7 mouse cellular contexts compared by ENCODE assay signal in the genomic region with DNA sequence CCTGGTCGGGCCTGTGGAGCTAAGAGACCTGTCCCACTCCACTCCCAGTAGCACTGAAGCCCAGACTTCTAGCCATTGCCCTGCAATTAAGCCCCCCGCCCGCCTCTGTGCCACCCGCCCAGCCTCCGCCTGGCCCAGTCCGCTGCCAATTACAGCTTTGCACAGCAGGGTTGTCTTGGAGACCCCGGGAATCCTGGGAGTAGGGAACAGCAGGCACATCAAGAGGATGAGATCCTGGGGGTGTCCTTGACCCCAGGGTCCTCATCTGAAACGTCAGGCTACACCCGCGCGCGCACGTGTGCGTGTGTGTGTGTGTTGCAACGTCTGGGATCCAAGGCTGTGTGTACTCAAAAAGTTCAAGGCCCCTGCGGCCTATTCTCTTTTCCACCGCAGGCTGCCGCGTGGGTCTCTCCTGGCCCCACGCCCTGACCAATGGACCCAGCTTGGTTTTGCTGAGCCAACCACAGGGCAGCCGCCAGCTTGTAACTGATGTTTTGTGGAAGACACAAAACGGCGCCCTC. TPM values are rescaled to one million over a fixed set of nuclear protein-coding genes. Genes with fewer than 3 reads are reported as not detected.
A peak's percentile ranks its signal among the peaks of the same experiment; 100 is the strongest.
DNase-seq lines count a peak whose midpoint lies in the region; ATAC-seq and TF ChIP-seq lines count a peak whose summit lies in the region.

No protein-coding gene starts in this region.

- peak overlapping the region; percentile 59 for H3K4me2 ChIP-seq in forebrain, embryonic 12.5 days
- peak overlapping the region; percentile 53 for H3K4me2 ChIP-seq in limb, embryonic 14.5 days (replicated peaks; ENCODE audit: low read depth, low read length, severe bottlenecking)

- no peak for DNase-seq in limb, embryonic 14.5 days (ENCODE audit: low spot score)
- peak; percentile 80 for DNase-seq in testis, postnatal 10 days (ENCODE audit: low spot score)
- DNase-seq in right cerebral cortex, adult 18-20 months, result no peak
- no peak for DNase-seq in urinary bladder, postnatal 36 days (ENCODE audit: low spot score in 2 of 2)

- H3K9ac ChIP-seq in forebrain, embryonic 12.5 days, result peak overlapping the region; percentile 21; the same call in 1 of the 2 replicates
- peak overlapping the region; percentile 25; the same call in 1 of the 2 replicates for H3K9ac ChIP-seq in limb, embryonic 14.5 days (ENCODE audit: low read depth, low read length, severe bottlenecking)

- peaks cover 45% of the 10 kb centered on the region for H3K4me1 ChIP-seq in megakaryocyte, embryonic 14.5 days
- H3K4me1 ChIP-seq in forebrain, embryonic 12.5 days, result peaks cover 53% of the 10 kb centered on the region
- H3K4me1 ChIP-seq in limb, embryonic 14.5 days (ENCODE audit: control insufficient read depth, insufficient read depth, low read length), result peaks cover 33% of the 10 kb centered on the region

- H3K27me3 ChIP-seq in megakaryocyte, embryonic 14.5 days (replicated peaks), result peaks cover 95% of the 10 kb centered on the region
- H3K27me3 ChIP-seq in forebrain, embryonic 12.5 days, result peaks cover 90% of the 10 kb centered on the region
- peaks cover 53% of the 10 kb centered on the region for H3K27me3 ChIP-seq in limb, embryonic 14.5 days (ENCODE audit: control insufficient read depth, insufficient read depth, low read length)

- ATAC-seq in megakaryocyte, adult 5-6 weeks (ENCODE audit: poor library complexity, severe bottlenecking), result no peak
- ATAC-seq in forebrain, embryonic 12.5 days (ENCODE audit: low FRiP score), result peak; percentile 24
- peak; percentile 20 for ATAC-seq in limb, embryonic 14.5 days (ENCODE audit: low FRiP score, low read depth)

- H3K4me3 ChIP-seq in megakaryocyte, embryonic 14.5 days (replicated peaks), result peak overlapping the region; percentile 70
- H3K4me3 ChIP-seq in forebrain, embryonic 12.5 days (replicated peaks), result peak overlapping the region; percentile 8
- peak overlapping the region; percentile 25 for H3K4me3 ChIP-seq in limb, embryonic 14.5 days (replicated peaks; ENCODE audit: low read length)

- 3% methylated on average over 23 of the region's 23 CpGs for WGBS in forebrain, embryonic 12.5 days
- WGBS in limb, embryonic 14.5 days, result 6% methylated on average over 23 of the region's 23 CpGs

- no peaks in the 10 kb centered on the region for H3K9me3 ChIP-seq in megakaryocyte, embryonic 14.5 days
- no peaks in the 10 kb centered on the region for H3K9me3 ChIP-seq in forebrain, embryonic 12.5 days
- no peaks in the 10 kb centered on the region for H3K9me3 ChIP-seq in limb, embryonic 14.5 days (ENCODE audit: control insufficient read depth, low read length)

- no peak for TF ChIP-seq POLR2A in limb, embryonic 14.5 days (IDR thresholded peaks at IDR 0.05; ENCODE audit: borderline replicate concordance, extremely low read depth, insufficient read depth, insufficient read length)

- H3K27ac ChIP-seq in forebrain, embryonic 12.5 days, result no peak overlapping the region
- no peak overlapping the region for H3K27ac ChIP-seq in limb, embryonic 14.5 days (replicated peaks; ENCODE audit: low read depth, low read length)

- no peaks in the 10 kb centered on the region for H3K36me3 ChIP-seq in megakaryocyte, embryonic 14.5 days (replicated peaks; ENCODE audit: low read length)
- H3K36me3 ChIP-seq in forebrain, embryonic 12.5 days (replicated peaks), result no peaks in the 10 kb centered on the region
- H3K36me3 ChIP-seq in limb, embryonic 14.5 days (ENCODE audit: control insufficient read depth, insufficient read depth, low read length), result no peaks in the 10 kb centered on the region

RNA-seq across cellular contexts. Expression of a gene that starts 16.3 kb away (rescaled TPM):
- polyA plus RNA-seq in megakaryocyte, embryonic 14.5 days (2012; ENCODE audit: insufficient read depth, low replicate concordance), result not detected in 2 replicates
- not detected in 2 replicates for total RNA-seq in megakaryocyte, adult 5-6 weeks (2015)
- not detected in 2 replicates for total RNA-seq in megakaryocyte, adult 5-6 weeks (2017)
- 1.00 and 2.0 TPM in 2 replicates for polyA plus RNA-seq in forebrain, embryonic 12.5 days (2016; fragmentation: Nextera tagmentation; extraction: Ambion mirVana)
- polyA plus RNA-seq in limb, embryonic 14.5 days (2012; rRNA removed), result 3.8 and 4.7 TPM in 2 replicates
- polyA plus RNA-seq in limb, embryonic 14.5 days (2014; fragmentation: Nextera tagmentation; extraction: Ambion mirVana), result 8.3 and 9.3 TPM in 2 replicates

RNA-seq across cellular contexts. Expression of a gene that starts 35.9 kb away (rescaled TPM):
- 0.60 TPM in 1 of 2 replicates, not detected in the other for polyA plus RNA-seq in megakaryocyte, embryonic 14.5 days (2012; ENCODE audit: insufficient read depth, low replicate concordance)
- 0.11 and 0.14 TPM in 2 replicates for total RNA-seq in megakaryocyte, adult 5-6 weeks (2015)
- total RNA-seq in megakaryocyte, adult 5-6 weeks (2017), result 0.55 and 1.1 TPM in 2 replicates
- 3.3 and 4.5 TPM in 2 replicates for polyA plus RNA-seq in forebrain, embryonic 12.5 days (2016; fragmentation: Nextera tagmentation; extraction: Ambion mirVana)
- 39.9 and 42.8 TPM in 2 replicates for polyA plus RNA-seq in limb, embryonic 14.5 days (2012; rRNA removed)
- polyA plus RNA-seq in limb, embryonic 14.5 days (2014; fragmentation: Nextera tagmentation; extraction: Ambion mirVana), result 51.8 and 54.3 TPM in 2 replicates

RNA-seq across cellular contexts. Expression of a gene that starts 47.1 kb away (rescaled TPM):
- polyA plus RNA-seq in megakaryocyte, embryonic 14.5 days (2012; ENCODE audit: insufficient read depth, low replicate concordance), result not detected in 2 replicates
- total RNA-seq in megakaryocyte, adult 5-6 weeks (2015), result not detected in 2 replicates
- not detected in 2 replicates for total RNA-seq in megakaryocyte, adult 5-6 weeks (2017)
- 2.0 TPM in 2 replicates for polyA plus RNA-seq in forebrain, embryonic 12.5 days (2016; fragmentation: Nextera tagmentation; extraction: Ambion mirVana)
- 0.49 and 0.63 TPM in 2 replicates for polyA plus RNA-seq in limb, embryonic 14.5 days (2012; rRNA removed)
- polyA plus RNA-seq in limb, embryonic 14.5 days (2014; fragmentation: Nextera tagmentation; extraction: Ambion mirVana), result 0.07 and 0.10 TPM in 2 replicates

RNA-seq across cellular contexts. Expression of a gene that starts 58.6 kb away (rescaled TPM):
- polyA plus RNA-seq in megakaryocyte, embryonic 14.5 days (2012; ENCODE audit: insufficient read depth, low replicate concordance), result not detected in 2 replicates
- not detected in 2 replicates for total RNA-seq in megakaryocyte, adult 5-6 weeks (2015)
- not detected in 2 replicates for total RNA-seq in megakaryocyte, adult 5-6 weeks (2017)
- polyA plus RNA-seq in forebrain, embryonic 12.5 days (2016; fragmentation: Nextera tagmentation; extraction: Ambion mirVana), result not detected in 2 replicates
- polyA plus RNA-seq in limb, embryonic 14.5 days (2012; rRNA removed), result 4.3 and 5.1 TPM in 2 replicates
- polyA plus RNA-seq in limb, embryonic 14.5 days (2014; fragmentation: Nextera tagmentation; extraction: Ambion mirVana), result 1.4 and 2.5 TPM in 2 replicates

Comparison
In these comparisons a context has a peak if more than half of its experiments do, and no peak if none do; other contexts are left out.
1. H3K4me3 ChIP-seq: peak in every context shown above with its lines; median percentile 70 in megakaryocyte, embryonic 14.5 days; 25 in limb, embryonic 14.5 days; 8 in forebrain, embryonic 12.5 days.